Mouse (Mus musculus) spleen, adult 2 months (tissue): Measurements from ENCODE around the gene Cxxc4. TPM values are rescaled to one million over a fixed set of nuclear protein-coding genes. Genes with fewer than 3 reads are reported as not detected.

Source experiments
- DNase-seq, 2 experiments: peaks; one replicate each; pipeline versions ENCODE4 v3.0.0 to v3.0.0-alpha.2; 2012 to 2021; ENCODE audit warnings: low spot score in 2 of 2, low read depth in 1 of 2
- H3K27ac ChIP-seq: fragments of 200-500 bp; 2 replicates; pipeline ENCODE4 v1.5.1; 2012; ENCODE audit warnings: low read length, inconsistent platforms; ENCODE audit not compliant: insufficient read depth
- H3K27me3 ChIP-seq: fragments of 200-500 bp; 2 replicates; pipeline ENCODE4 v1.6.1; 2012; ENCODE audit warnings: mild to moderate bottlenecking, moderate library complexity, low read length, inconsistent platforms; ENCODE audit not compliant: control insufficient read depth, insufficient read depth
- H3K36me3 ChIP-seq: fragments of 200-500 bp; 2 replicates; pipeline ENCODE4 v1.6.1; 2012; ENCODE audit warnings: mild to moderate bottlenecking, low read length, inconsistent platforms; ENCODE audit not compliant: control insufficient read depth, insufficient read depth
- H3K4me1 ChIP-seq: fragments of 200-500 bp; 2 replicates; pipeline ENCODE4 v1.6.1; 2011; ENCODE audit warnings: inconsistent platforms; ENCODE audit not compliant: control insufficient read depth, insufficient read depth, insufficient read length
- H3K4me3 ChIP-seq: fragments of 200-500 bp; 2 replicates; pipeline ENCODE4 v1.5.1; 2011; ENCODE audit warnings: mild to moderate bottlenecking, inconsistent platforms; ENCODE audit not compliant: insufficient read depth, insufficient read length; ENCODE audit errors: extremely low read depth
- CTCF ChIP-seq: fragments of 200-500 bp; IDR thresholded peaks from 2 replicates; pipeline ENCODE4 v1.5.1; 2011; ENCODE audit warnings: mild to moderate bottlenecking, inconsistent platforms; ENCODE audit not compliant: insufficient read depth, insufficient read length, insufficient replicate concordance; ENCODE audit errors: extremely low read depth
- POLR2A ChIP-seq: fragments of 200-500 bp; IDR thresholded peaks from 2 replicates; pipeline ENCODE4 v1.6.1; 2011; ENCODE audit warnings: low read depth, low read length, inconsistent platforms
- WGBS: fragments of 180-500 bp; shearing (Covaris S2); methylation state at CpG from one replicate; pipeline ENCODE4 v1.1.7; 2018; 5-methylcytosine and 5-hydroxymethylcytosine counted together
- polyA plus RNA-seq: library from polyadenylated mRNA; depleted of rRNA; stranded (reverse); fragments of >200 nt; gene quantifications from 2 replicates; pipeline ENCODE4 v1.2.3, GENCODE M21; 2012

The Cxxc4 gene
- polyA plus RNA-seq, 1 experiment, result 0.49 TPM

- H3K27me3 ChIP-seq, result peaks cover 20% of the 10 kb centered on the region
- H3K27ac ChIP-seq, result no peak overlapping the region
- TF ChIP-seq POLR2A, result no peak
- TF ChIP-seq CTCF, result no peak
- H3K36me3 ChIP-seq, result no peaks in the 10 kb centered on the region
- H3K4me3 ChIP-seq, result no peak overlapping the region
- no peaks in the 10 kb centered on the region; the same call in 1 of the 2 replicates for H3K4me1 ChIP-seq
- no peak for DNase-seq
- WGBS, result 81% methylated on average over 3 of the region's 3 CpGs
Measured at GRCm38 (mm10) chr3:134237113-134237805, 975 bp downstream of the Cxxc4 start.

GRCm38 (mm10) chr3:134238621-134239310 lies 2.5 kb downstream of the Cxxc4 start:
- Histone ChIP-seq H3K4me3 (no peak overlapping the region), H3K4me1 (no peaks in the 10 kb centered on the region; the same call in 1 of the 2 replicates), H3K27ac (no peak overlapping the region), H3K36me3 (no peaks in the 10 kb centered on the region), H3K27me3 (peaks cover 20% of the 10 kb centered on the region)
- DNase-seq, result no peak
- WGBS, result 6% methylated on average over 14 of the region's 14 CpGs
- TF ChIP-seq POLR2A (no peak), CTCF (no peak)

- H3K36me3 ChIP-seq, result no peaks in the 10 kb centered on the region
- DNase-seq, result no peak
- no peaks in the 10 kb centered on the region; the same call in 1 of the 2 replicates for H3K4me1 ChIP-seq
- H3K27ac ChIP-seq, result no peak overlapping the region
- H3K4me3 ChIP-seq, result peak overlapping the region; percentile 30; the same call in 1 of the 2 replicates
- TF ChIP-seq POLR2A (no peak), CTCF (no peak)
- WGBS, result under 1% methylated on average over 44 of the region's 51 CpGs
- peaks cover 20% of the 10 kb centered on the region for H3K27me3 ChIP-seq
Measured at GRCm38 (mm10) chr3:134239321-134239970, 3.2 kb downstream of the Cxxc4 start.

GRCm38 (mm10) chr3:134239971-134240717 lies 3.9 kb downstream of the Cxxc4 start:
- TF ChIP-seq CTCF, result no peak
- TF ChIP-seq POLR2A, result no peak
- Histone ChIP-seq H3K27ac (no peak overlapping the region), H3K27me3 (peaks cover 20% of the 10 kb centered on the region), H3K36me3 (no peaks in the 10 kb centered on the region), H3K4me1 (no peaks in the 10 kb centered on the region; the same call in 1 of the 2 replicates), H3K4me3 (peak overlapping the region; percentile 10; the same call in 1 of the 2 replicates)
- WGBS, result under 1% methylated on average over 33 of the region's 61 CpGs
- peak in 1 of 2 experiments; percentile 3 for DNase-seq

- Histone ChIP-seq H3K4me1 (no peaks in the 10 kb centered on the region; the same call in 1 of the 2 replicates), H3K36me3 (no peaks in the 10 kb centered on the region), H3K27me3 (peaks cover 18% of the 10 kb centered on the region), H3K4me3 (peak overlapping the region; percentile 10; the same call in 1 of the 2 replicates), H3K27ac (no peak overlapping the region)
- DNase-seq, result no peak
- 13% methylated on average over 6 of the region's 6 CpGs for WGBS
- no peak for TF ChIP-seq POLR2A
- no peak for TF ChIP-seq CTCF
Measured at GRCm38 (mm10) chr3:134240718-134241025, 4.4 kb downstream of the Cxxc4 start.

- H3K27ac ChIP-seq, result no peak overlapping the region
- no peak for DNase-seq
- no peak for TF ChIP-seq POLR2A
- TF ChIP-seq CTCF, result no peak
- H3K4me3 ChIP-seq, result no peak overlapping the region
- H3K4me1 ChIP-seq, result no peaks in the 10 kb centered on the region
- peaks cover 11% of the 10 kb centered on the region for H3K27me3 ChIP-seq
- no peaks in the 10 kb centered on the region for H3K36me3 ChIP-seq
- 53% methylated on average over 2 of the region's 2 CpGs for WGBS
Measured at GRCm38 (mm10) chr3:134243168-134243849, 7.0 kb downstream of the Cxxc4 start.
